Mouse (Mus musculus) liver, embryonic 14.5 days (tissue): ENCODE results near the gene Txnip.

ENCODE experiments used
- CTCF ChIP-seq: IDR thresholded peaks from 2 replicates; pipeline ENCODE4 v1.5.1; 2016; ENCODE audit warnings: antibody characterized with exemption, low read depth, control low read depth
- EP300 ChIP-seq: IDR thresholded peaks from 2 replicates; pipeline ENCODE4 v1.6.1; 2016; ENCODE audit warnings: antibody characterized with exemption, low read depth

- TF ChIP-seq CTCF, result no peak
- no peak for TF ChIP-seq EP300
These were observed 43.0 kb downstream of the Txnip start, which contains the start of gene Lix1l for GRCm38 (mm10) chr3:96600639-96601250.
